In the genomic region with DNA sequence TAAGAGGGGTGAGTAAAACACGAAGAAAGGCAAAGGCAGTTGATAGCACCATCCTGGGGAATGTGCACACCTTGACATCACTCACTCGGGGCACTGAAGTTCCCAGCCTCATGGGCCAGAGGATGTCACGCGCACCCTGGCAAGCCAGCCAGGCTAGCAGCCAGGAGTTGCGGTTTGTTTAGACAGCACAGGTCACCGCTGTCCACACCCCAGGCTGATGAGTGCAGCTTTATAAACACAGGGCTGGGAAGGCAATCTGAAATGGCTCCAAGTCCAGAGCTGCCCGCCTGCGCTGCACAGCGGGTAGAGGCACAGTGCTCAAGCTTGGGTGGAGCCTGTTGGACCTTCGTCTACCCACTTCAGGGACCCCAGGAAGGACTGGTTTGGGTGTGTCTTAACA, we compare ENCODE assay signal across 11 mouse cellular contexts.
DNase-seq lines count a peak whose midpoint lies in the region; ATAC-seq and TF ChIP-seq lines count a peak whose summit lies in the region.
"Had no signal": no experiment of that assay in that cellular context is flagged by ENCODE, and none has a peak within 500 bp of the region (broad histone marks: within the 10 kb centered on the region; RNA-seq: fewer than 3 reads in every experiment).

No protein-coding gene starts in this region.

- peak; percentile 75 for DNase-seq in gastrocnemius, adult 2 months
- DNase-seq in gastrocnemius, postnatal 4 days (ENCODE audit: low spot score in 2 of 2): no peak
- DNase-seq in adipocyte (ENCODE audit: low spot score): peak; percentile 74
- DNase-seq in lung, postnatal 10 days: peak; percentile 65
- no peak for DNase-seq in left cerebral cortex, postnatal 14 days (ENCODE audit: low spot score in 2 of 2)
- DNase-seq in cerebellum, postnatal 4 days (ENCODE audit: low spot score in 2 of 2): no peak
- no peak for DNase-seq in hindbrain, embryonic 10.5 days (ENCODE audit: low spot score)
- DNase-seq: B cell, adult 2 months had no signal

- H3K27ac ChIP-seq in gastrocnemius, adult 2 months: peak overlapping the region; percentile 2
- no peak overlapping the region for H3K27ac ChIP-seq in intestine, embryonic 16.5 days (ENCODE audit: low read length)
- H3K27ac ChIP-seq in hindbrain, embryonic 10.5 days: no peak overlapping the region
- H3K27ac ChIP-seq: embryonic facial prominence, embryonic 13.5 days had no signal

- intact Hi-C loops in gastrocnemius, adult 2 months (cut with DNase I): no loop called here
- intact Hi-C loops in left cerebral cortex, postnatal 14 days (cut with DNase I): no loop called here

- H3K4me3 ChIP-seq in gastrocnemius, adult 2 months: no peak overlapping the region
- H3K4me3 ChIP-seq in intestine, embryonic 16.5 days (ENCODE audit: low read length): no peak overlapping the region
- H3K4me3 ChIP-seq in hindbrain, embryonic 10.5 days: no peak overlapping the region
- H3K4me3 ChIP-seq: embryonic facial prominence, embryonic 13.5 days; megakaryocyte, embryonic 14.5 days had no signal

- WGBS in intestine, embryonic 16.5 days: 44% methylated on average over 10 of the region's 10 CpGs
- 66% methylated on average over 10 of the region's 10 CpGs for WGBS in hindbrain, embryonic 10.5 days

- no peaks in the 10 kb centered on the region for H3K9me3 ChIP-seq in intestine, embryonic 16.5 days (ENCODE audit: control insufficient read depth, low read length)
- H3K9me3 ChIP-seq in hindbrain, embryonic 10.5 days: no peaks in the 10 kb centered on the region
- H3K9me3 ChIP-seq: embryonic facial prominence, embryonic 13.5 days; megakaryocyte, embryonic 14.5 days had no signal

- H3K36me3 ChIP-seq in intestine, embryonic 16.5 days (ENCODE audit: control insufficient read depth, insufficient read depth, low read length): no peaks in the 10 kb centered on the region
- H3K36me3 ChIP-seq in hindbrain, embryonic 10.5 days: no peaks in the 10 kb centered on the region
- H3K36me3 ChIP-seq: embryonic facial prominence, embryonic 13.5 days had no signal

- H3K4me2 ChIP-seq in intestine, embryonic 16.5 days (ENCODE audit: low read depth, low read length): no peak overlapping the region
- H3K4me2 ChIP-seq: embryonic facial prominence, embryonic 13.5 days had no signal

- peak; percentile 55; the same call in 1 of the 2 replicates for ATAC-seq in intestine, embryonic 16.5 days

- H3K27me3 ChIP-seq in intestine, embryonic 16.5 days (replicated peaks; ENCODE audit: control insufficient read depth, insufficient read depth, low read length): 0 out of 2 replicates have a peak, but pooled peaks cover 3% of the 10 kb centered on the region
- peaks cover 79% of the 10 kb centered on the region for H3K27me3 ChIP-seq in hindbrain, embryonic 10.5 days (ENCODE audit: insufficient read depth, poor library complexity, severe bottlenecking)

- no peaks in the 10 kb centered on the region for H3K4me1 ChIP-seq in intestine, embryonic 16.5 days (ENCODE audit: control insufficient read depth, insufficient read depth, low read length)
- H3K4me1 ChIP-seq in hindbrain, embryonic 10.5 days (replicated peaks): peaks cover 5% of the 10 kb centered on the region; the same call in 1 of the 2 replicates
- H3K4me1 ChIP-seq: embryonic facial prominence, embryonic 13.5 days had no signal

- H3K9ac ChIP-seq in intestine, embryonic 16.5 days (ENCODE audit: low read depth, low read length): no peak overlapping the region
- H3K9ac ChIP-seq: embryonic facial prominence, embryonic 13.5 days had no signal

- TF ChIP-seq CTCF in gastrocnemius, adult 2 months (IDR thresholded peaks at IDR 0.05): no peak

Comparison
In these comparisons a context has a peak if more than half of its experiments do, and no peak if none do; other contexts are left out.
1. DNase-seq: peak in gastrocnemius, adult 2 months (single experiment), adipocyte (single experiment) and lung, postnatal 10 days (single experiment); none in gastrocnemius, postnatal 4 days (0 of 2), left cerebral cortex, postnatal 14 days (0 of 2), cerebellum, postnatal 4 days (0 of 2) and hindbrain, embryonic 10.5 days (single experiment).